Mouse (Mus musculus) liver, postnatal 0 days (tissue): ENCODE data around the gene Fto.

Experiments
- CTCF ChIP-seq: sonication (generic); IDR thresholded peaks from 2 replicates; pipeline ENCODE4 v1.5.1; 2016; ENCODE audit warnings: antibody characterized with exemption, low read depth
- EP300 ChIP-seq: IDR thresholded peaks from 2 replicates; pipeline ENCODE4 v1.6.1; 2016; ENCODE audit warnings: antibody characterized with exemption, low read depth, mild to moderate bottlenecking

- TF ChIP-seq CTCF (no peak), EP300 (no peak)
Observed at GRCm38 (mm10) chr8:91312342-91312741, 983 bp upstream of the Fto start.
